Mouse (Mus musculus): Measurements from ENCODE around the gene Snu13. TPM values are rescaled to one million over a fixed set of nuclear protein-coding genes. Genes with fewer than 3 reads are reported as not detected.
A peak's percentile ranks its signal among the peaks of the same experiment; 100 is the strongest.

The Snu13 gene
- polyA plus RNA-seq, 1 experiment from 2014 or later = 283 TPM

GRCm38 (mm10) chr15:82069898-82070297 is 22.5 kb upstream of the Snu13 start, which contains the start of gene Mei1:
TSS of gene Mei1 (plus strand) at chr15:82069996.
- no peaks in the 10 kb centered on the region; the same call in 1 of the 2 replicates for H3K9me3 ChIP-seq (ENCODE audit: control insufficient read depth, low read length)
- no peak within 1 kb of the TSS for H3K4me3 ChIP-seq (ENCODE audit: low read depth, low read length)
- no peak within 1 kb of the TSS; the same call in 1 of the 2 replicates for H3K4me2 ChIP-seq
- no peak within 1 kb of the TSS for H3K9ac ChIP-seq (ENCODE audit: low read length)
- ATAC-seq (ENCODE audit: low FRiP score) (no peak), DNase-seq (ENCODE audit: low spot score, missing footprints) (no peak)
- no peaks in the 10 kb centered on the region for H3K4me1 ChIP-seq (ENCODE audit: control insufficient read depth, insufficient read depth, low read length)
- no peaks in the 10 kb centered on the region for H3K36me3 ChIP-seq (ENCODE audit: control insufficient read depth, insufficient read depth, low read length)
- H3K27ac ChIP-seq (ENCODE audit: low read depth, low read length) = no peak within 1 kb of the TSS
- H3K27me3 ChIP-seq (ENCODE audit: control insufficient read depth, insufficient read depth, low read length) = peaks cover 22% of the 10 kb centered on the region
- 21% methylated on average over 40 of the region's 40 CpGs for WGBS

DNA sequence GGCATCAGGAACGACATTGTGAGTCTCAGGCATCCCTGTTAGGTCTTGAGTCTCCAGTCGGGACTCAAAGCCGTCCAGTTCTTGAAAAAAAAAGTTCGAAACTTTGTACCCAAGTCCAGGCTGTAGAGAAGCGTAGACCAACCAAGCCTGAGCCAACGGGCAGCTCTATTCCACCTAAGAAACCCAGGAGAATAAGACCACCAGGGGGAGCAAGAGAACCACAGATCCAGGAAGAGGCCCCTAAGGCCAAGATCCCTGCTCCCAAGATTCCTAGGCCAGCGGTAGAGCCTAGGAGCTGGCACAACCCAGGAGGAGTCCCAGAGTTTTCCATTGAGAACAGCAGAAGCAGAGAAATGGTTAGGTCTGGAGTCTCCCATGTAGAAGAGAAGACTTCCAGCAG is 18.1 kb upstream of the Snu13 start:
- peak; percentile 63; the same call in 1 of the 2 replicates for ATAC-seq (ENCODE audit: low FRiP score)
- H3K27ac ChIP-seq (ENCODE audit: low read depth, low read length) = no peak overlapping the region

DNA sequence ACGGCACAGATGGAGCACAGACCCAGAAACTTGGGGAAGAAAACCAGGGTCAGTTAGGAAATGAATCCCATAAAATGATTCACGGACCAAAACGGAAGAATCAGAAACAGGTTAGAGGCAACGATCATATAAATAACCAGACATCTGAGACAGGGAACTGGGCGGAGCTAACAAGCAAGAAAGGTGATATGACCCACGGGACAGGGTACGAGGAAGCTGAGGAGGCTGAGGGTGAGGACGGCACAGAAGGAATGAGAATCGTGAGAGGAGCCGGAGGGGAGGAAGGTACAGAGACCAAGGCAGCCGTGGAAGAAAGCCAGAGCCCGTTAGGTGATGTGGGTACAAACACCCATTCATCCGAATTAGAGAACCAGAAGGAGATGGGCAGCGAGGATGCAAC is 16.5 kb upstream of the Snu13 start:
- H3K9ac ChIP-seq (ENCODE audit: low read length) = no peak overlapping the region
- H3K27ac ChIP-seq (ENCODE audit: low read depth, low read length) = no peak overlapping the region
- no peaks in the 10 kb centered on the region for H3K4me1 ChIP-seq (ENCODE audit: control insufficient read depth, insufficient read depth, low read length)
- 76% methylated on average over 14 of the region's 14 CpGs for WGBS
- H3K9me3 ChIP-seq (ENCODE audit: control insufficient read depth, low read length) = no peaks in the 10 kb centered on the region
- DNase-seq (ENCODE audit: low spot score, missing footprints) (no peak), ATAC-seq (ENCODE audit: low FRiP score) (no peak)
- peaks cover 11% of the 10 kb centered on the region for H3K27me3 ChIP-seq (ENCODE audit: control insufficient read depth, insufficient read depth, low read length)
- no peaks in the 10 kb centered on the region for H3K36me3 ChIP-seq (ENCODE audit: control insufficient read depth, insufficient read depth, low read length)
- no peak overlapping the region for H3K4me2 ChIP-seq
- no peak overlapping the region for H3K4me3 ChIP-seq (ENCODE audit: low read depth, low read length)

More for the DNA sequence above, 18.1 kb upstream of the Snu13 start:
- H3K9me3 ChIP-seq (ENCODE audit: control insufficient read depth, low read length) = no peaks in the 10 kb centered on the region; the same call in 1 of the 2 replicates
- 21% methylated on average over 7 of the region's 7 CpGs for WGBS
- no peak overlapping the region for H3K4me2 ChIP-seq
- DNase-seq (ENCODE audit: low spot score, missing footprints) = peak; percentile 96
- no peak overlapping the region for H3K9ac ChIP-seq (ENCODE audit: low read length)
- H3K4me1 ChIP-seq (ENCODE audit: control insufficient read depth, insufficient read depth, low read length) = no peaks in the 10 kb centered on the region
- H3K4me3 ChIP-seq (ENCODE audit: low read depth, low read length) = no peak overlapping the region
- no peaks in the 10 kb centered on the region for H3K36me3 ChIP-seq (ENCODE audit: control insufficient read depth, insufficient read depth, low read length)
- H3K27me3 ChIP-seq (ENCODE audit: control insufficient read depth, insufficient read depth, low read length) = peaks cover 25% of the 10 kb centered on the region

DNA sequence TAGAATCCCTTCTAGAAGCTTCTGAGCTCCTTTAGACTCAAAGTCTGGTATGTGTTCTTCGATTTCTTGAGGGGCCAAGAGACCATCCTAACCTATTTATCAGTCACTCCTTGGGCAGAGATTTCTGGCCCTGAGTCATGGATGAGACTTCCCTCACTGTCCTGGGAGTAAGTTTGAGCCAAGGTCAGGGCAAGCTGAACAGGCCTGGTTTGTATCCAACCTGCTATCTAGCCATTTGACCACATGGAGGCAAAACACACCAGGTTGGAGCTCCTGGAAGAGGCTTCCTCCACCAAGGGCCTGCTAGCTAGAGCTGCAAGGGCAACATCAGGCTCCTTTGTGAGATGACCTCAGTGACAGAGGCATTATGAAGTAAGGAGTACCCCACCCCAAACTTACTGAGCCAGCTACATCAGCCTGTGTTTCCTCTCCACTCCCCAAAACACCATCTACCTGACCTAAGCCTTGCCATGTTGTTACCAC is 11.4 kb upstream of the Snu13 start, which contains the start of gene 4930407I10Rik:
Gene 4930407I10Rik, plus strand, starts transcription at position 433 of the 483 bp plus-strand sequence.
- Histone ChIP-seq H3K9ac (ENCODE audit: low read length) (no peak within 1 kb of the TSS), H3K4me3 (ENCODE audit: low read depth, low read length) (no peak within 1 kb of the TSS), H3K27ac (ENCODE audit: low read depth, low read length) (no peak within 1 kb of the TSS), H3K4me2 (no peak within 1 kb of the TSS), H3K4me1 (ENCODE audit: control insufficient read depth, insufficient read depth, low read length) (no peaks in the 10 kb centered on the region), H3K27me3 (ENCODE audit: control insufficient read depth, insufficient read depth, low read length) (no peaks in the 10 kb centered on the region), H3K36me3 (ENCODE audit: control insufficient read depth, insufficient read depth, low read length) (no peaks in the 10 kb centered on the region), H3K9me3 (ENCODE audit: control insufficient read depth, low read length) (no peaks in the 10 kb centered on the region)
- no peak for ATAC-seq (ENCODE audit: low FRiP score)
- DNase-seq (ENCODE audit: low spot score, missing footprints) = no peak
- WGBS = 78% methylated on average over 1 of the region's 1 CpGs

- Histone ChIP-seq H3K27me3 (ENCODE audit: control insufficient read depth, insufficient read depth, low read length) (no peaks in the 10 kb centered on the region), H3K27ac (ENCODE audit: low read depth, low read length) (no peak overlapping the region), H3K9me3 (ENCODE audit: control insufficient read depth, low read length) (no peaks in the 10 kb centered on the region), H3K36me3 (ENCODE audit: control insufficient read depth, insufficient read depth, low read length) (no peaks in the 10 kb centered on the region), H3K4me3 (ENCODE audit: low read depth, low read length) (no peak overlapping the region), H3K9ac (ENCODE audit: low read length) (no peak overlapping the region), H3K4me2 (no peak overlapping the region), H3K4me1 (ENCODE audit: control insufficient read depth, insufficient read depth, low read length) (no peaks in the 10 kb centered on the region)
- no peak for ATAC-seq (ENCODE audit: low FRiP score)
- no peak for DNase-seq (ENCODE audit: low spot score, missing footprints)
- 78% methylated on average over 5 of the region's 5 CpGs for WGBS
These were observed 5.1 kb upstream of the Snu13 start for GRCm38 (mm10) chr15:82052544-82052943.

GRCm38 (mm10) chr15:82046246-82046891 is 1.0 kb downstream of the Snu13 start:
- ATAC-seq (ENCODE audit: low FRiP score) = peak; percentile 28; the same call in 1 of the 2 replicates
- peak; percentile 89 for DNase-seq (ENCODE audit: low spot score, missing footprints)
- Histone ChIP-seq H3K9me3 (ENCODE audit: control insufficient read depth, low read length) (no peaks in the 10 kb centered on the region), H3K9ac (ENCODE audit: low read length) (peak overlapping the region; percentile 95), H3K27ac (ENCODE audit: low read depth, low read length) (no peak overlapping the region), H3K4me1 (ENCODE audit: control insufficient read depth, insufficient read depth, low read length) (peaks cover 9% of the 10 kb centered on the region), H3K27me3 (ENCODE audit: control insufficient read depth, insufficient read depth, low read length) (no peaks in the 10 kb centered on the region), H3K36me3 (ENCODE audit: control insufficient read depth, insufficient read depth, low read length) (peaks cover 8% of the 10 kb centered on the region; the same call in 1 of the 2 replicates), H3K4me3 (ENCODE audit: low read depth, low read length) (peak overlapping the region; percentile 99), H3K4me2 (peak overlapping the region; percentile 91)
- WGBS = 4% methylated on average over 26 of the region's 26 CpGs

GRCm38 (mm10) chr15:82044166-82044784 is 3.1 kb downstream of the Snu13 start:
- DNase-seq (ENCODE audit: low spot score, missing footprints) = peak; percentile 81

DNA sequence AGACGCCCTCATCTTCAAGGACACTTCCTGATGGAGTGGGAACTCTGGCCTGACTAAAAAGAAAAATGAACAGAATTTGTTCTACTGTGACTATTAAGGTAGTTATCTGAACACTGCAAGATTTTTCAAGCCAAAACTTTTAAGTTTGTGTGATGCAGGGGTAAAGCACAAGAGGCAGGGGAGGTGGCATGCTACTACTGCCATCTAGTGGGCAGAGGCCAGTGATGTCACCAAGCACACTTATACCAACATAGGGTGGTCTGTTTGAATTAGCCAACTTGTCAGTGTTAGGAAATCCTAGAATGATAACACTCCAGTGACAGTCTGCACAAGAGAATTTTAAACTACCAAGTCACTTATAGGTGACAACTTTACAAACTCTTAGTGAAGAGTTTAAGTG is 6.7 kb downstream of the Snu13 start:
- peak; percentile 88 for DNase-seq (ENCODE audit: low spot score, missing footprints)
- no peak for ATAC-seq (ENCODE audit: low FRiP score)
- Histone ChIP-seq H3K27me3 (ENCODE audit: control insufficient read depth, insufficient read depth, low read length) (no peaks in the 10 kb centered on the region), H3K4me3 (ENCODE audit: low read depth, low read length) (no peak overlapping the region), H3K36me3 (ENCODE audit: control insufficient read depth, insufficient read depth, low read length) (peaks cover 26% of the 10 kb centered on the region), H3K4me2 (no peak overlapping the region), H3K9me3 (ENCODE audit: control insufficient read depth, low read length) (no peaks in the 10 kb centered on the region), H3K27ac (ENCODE audit: low read depth, low read length) (no peak overlapping the region), H3K4me1 (ENCODE audit: control insufficient read depth, insufficient read depth, low read length) (0 out of 2 replicates have a peak, but pooled peaks cover under 1% of the 10 kb centered on the region), H3K9ac (ENCODE audit: low read length) (no peak overlapping the region)
- WGBS = 96% methylated on average over 1 of the region's 1 CpGs

More at GRCm38 (mm10) chr15:82044166-82044784, 3.1 kb downstream of the Snu13 start:
- WGBS = 99% methylated on average over 7 of the region's 7 CpGs
- H3K9me3 ChIP-seq (ENCODE audit: control insufficient read depth, low read length) = no peaks in the 10 kb centered on the region
- no peak for ATAC-seq (ENCODE audit: low FRiP score)
- H3K4me3 ChIP-seq (ENCODE audit: low read depth, low read length) = no peak overlapping the region
- H3K27ac ChIP-seq (ENCODE audit: low read depth, low read length) = no peak overlapping the region
- no peak overlapping the region for H3K4me2 ChIP-seq
- peaks cover 9% of the 10 kb centered on the region for H3K4me1 ChIP-seq (ENCODE audit: control insufficient read depth, insufficient read depth, low read length)
- H3K27me3 ChIP-seq (ENCODE audit: control insufficient read depth, insufficient read depth, low read length) = no peaks in the 10 kb centered on the region
- H3K36me3 ChIP-seq (ENCODE audit: control insufficient read depth, insufficient read depth, low read length) = peaks cover 19% of the 10 kb centered on the region
- no peak overlapping the region for H3K9ac ChIP-seq (ENCODE audit: low read length)

All from midbrain, embryonic 11.5 days (tissue).